Mouse (Mus musculus) layer of hippocampus, adult 6 months (tissue): ENCODE data around the gene Ier5l. TPM values are rescaled to one million over a fixed set of nuclear protein-coding genes. Genes with fewer than 3 reads are reported as not detected.

Experiments
- long read RNA-seq, 2 experiments: library from polyadenylated mRNA; unstranded; transcript quantifications; one replicate each; pipeline ENCODE4 v2.0.0; 2019 to 2020
- polyA plus RNA-seq: library from polyadenylated mRNA; unstranded; fragments of <200 nt; fragmentation: Nextera tagmentation; gene quantifications from 2 replicates; pipeline ENCODE4 v1.2.3, GENCODE M21; 2021

Gene Ier5l
- polyA plus RNA-seq = 2.9 and 4.1 TPM in 2 replicates
- long read RNA-seq, experiment 1, transcript Ier5l-201 (1 exons, 2,683 nt) = major isoform, 26 of 26 reads
- long read RNA-seq, experiment 1, partial matches to known transcripts = 0 of 26 reads
- long read RNA-seq, experiment 1, other reads (novel, unspliced or antisense) = 0 of 26 reads
- long read RNA-seq, experiment 2, partial matches to known transcripts = 0 of 4 reads
- long read RNA-seq, experiment 2, other reads (novel, unspliced or antisense) = 0 of 4 reads

GRCm38 (mm10) chr2:30474039-30474438 is at the start of gene Ier5l:
Ier5l (minus strand) TSS chr2:30474219.

Other genes starting within 250 kb of the Ier5l start
- 31.1 and 48.4 TPM in 2 replicates for gene Lrrc8a, start 236.5 kb downstream of the Ier5l start, polyA plus RNA-seq
- gene Gm28035, start 233.7 kb downstream of the Ier5l start, polyA plus RNA-seq = 0.04 TPM in 1 of 2 replicates, not detected in the other
- 16.4 and 17.1 TPM in 2 replicates for gene Phyhd1, start 208.0 kb downstream of the Ier5l start, polyA plus RNA-seq
- not detected in 2 replicates for gene Gm28038, start 193.2 kb downstream of the Ier5l start, polyA plus RNA-seq
- 29.1 and 29.6 TPM in 2 replicates for gene Dolk, start 187.9 kb downstream of the Ier5l start, polyA plus RNA-seq
- gene Nup188, start 187.8 kb downstream of the Ier5l start, polyA plus RNA-seq = 7.1 and 10.8 TPM in 2 replicates
- 199 and 210 TPM in 2 replicates for gene Sh3glb2, start 114.9 kb downstream of the Ier5l start, polyA plus RNA-seq
- 19.1 and 21.3 TPM in 2 replicates for gene Miga2, start 110.0 kb downstream of the Ier5l start, polyA plus RNA-seq
- gene Dolpp1, start 82.0 kb downstream of the Ier5l start, polyA plus RNA-seq = 15.4 and 15.9 TPM in 2 replicates
- 28.3 and 28.4 TPM in 2 replicates for gene Crat, start 58.4 kb downstream of the Ier5l start, polyA plus RNA-seq
- 139 and 193 TPM in 2 replicates for gene Ptpa, start 58.2 kb downstream of the Ier5l start, polyA plus RNA-seq
- gene Cstad, start 120.8 kb upstream of the Ier5l start, polyA plus RNA-seq = 7.0 and 9.1 TPM in 2 replicates